ENCODE assay signal across 15 mouse cellular contexts in genomic region chr13:110455569-110456196, GRCm38 (mm10).
"Had no signal": no experiment of that assay in that cellular context is flagged by ENCODE, and none has a peak within 500 bp of the region (broad histone marks: within the 10 kb centered on the region; RNA-seq: fewer than 3 reads in every experiment).

No protein-coding gene starts in this region.

- H3K4me3 ChIP-seq: left cerebral cortex, adult 2 months; neural tube, embryonic 12.5 days; neural tube, embryonic 15.5 days; stomach, embryonic 15.5 days had no signal

- H3K4me1 ChIP-seq: neural tube, embryonic 12.5 days; neural tube, embryonic 15.5 days; stomach, embryonic 15.5 days had no signal

- H3K27ac ChIP-seq: kidney, postnatal 0 days; left cerebral cortex, adult 2 months; liver, embryonic 14.5 days; neural tube, embryonic 12.5 days; neural tube, embryonic 15.5 days; stomach, embryonic 15.5 days had no signal

- H3K27me3 ChIP-seq: neural tube, embryonic 12.5 days; neural tube, embryonic 15.5 days; stomach, embryonic 15.5 days had no signal

- DNase-seq: kidney, postnatal 36 days; layer of hippocampus, postnatal 36 days; lung, adult 2 months; lung, postnatal 14 days; lung, postnatal 4 days; right cerebral cortex, postnatal 25 days; spleen, adult 18-20 months; thymus, postnatal 25 days had no signal

- H3K36me3 ChIP-seq: neural tube, embryonic 12.5 days; neural tube, embryonic 15.5 days; stomach, embryonic 15.5 days had no signal

- H3K9ac ChIP-seq: liver, embryonic 14.5 days; neural tube, embryonic 12.5 days; neural tube, embryonic 15.5 days; stomach, embryonic 15.5 days had no signal

- H3K9me3 ChIP-seq: neural tube, embryonic 12.5 days; neural tube, embryonic 15.5 days; stomach, embryonic 15.5 days had no signal

- H3K4me2 ChIP-seq: midbrain, embryonic 11.5 days; neural tube, embryonic 12.5 days; neural tube, embryonic 15.5 days; stomach, embryonic 15.5 days had no signal
